Mouse (Mus musculus) kidney, embryonic 14.5 days (tissue): ENCODE data around the gene Lce3b. TPM values are rescaled to one million over a fixed set of nuclear protein-coding genes. Genes with fewer than 3 reads are reported as not detected.

Source experiments
- ATAC-seq: fragments of 200-750 bp; cut with Nextera tagmentation; 2 replicates; pipeline ENCODE4 v1.8.0; 2017; ENCODE audit warnings: moderate number of reproducible peaks, mild to moderate bottlenecking, moderate TSS enrichment, moderate library complexity; ENCODE audit not compliant: low FRiP score, low TSS enrichment
- H3K27ac ChIP-seq: fragments of 300-500 bp; sonication (generic); 2 replicates; pipeline ENCODE4 v1.5.1; 2014; ENCODE audit warnings: low read depth, mild to moderate bottlenecking, low read length, moderate library complexity, mixed read lengths
- H3K27me3 ChIP-seq: fragments of 300-500 bp; sonication (generic); 2 replicates; pipeline ENCODE4 v1.6.1; 2014; ENCODE audit warnings: mild to moderate bottlenecking, low read length; ENCODE audit not compliant: control insufficient read depth, insufficient read depth
- H3K36me3 ChIP-seq: fragments of 300-500 bp; sonication (generic); 2 replicates; pipeline ENCODE4 v1.6.1; 2014; ENCODE audit warnings: low read length, mixed read lengths; ENCODE audit not compliant: control insufficient read depth, insufficient read depth
- H3K4me1 ChIP-seq: fragments of 300-500 bp; sonication (generic); 2 replicates; pipeline ENCODE4 v1.6.1; 2014; ENCODE audit warnings: low read length, mixed read lengths; ENCODE audit not compliant: control insufficient read depth, insufficient read depth
- H3K4me2 ChIP-seq: fragments of 300-500 bp; sonication (generic); replicated peaks from 2 replicates; pipeline ENCODE4 v1.6.1; 2014; ENCODE audit warnings: low read depth, mild to moderate bottlenecking, low read length
- H3K4me3 ChIP-seq: fragments of 300-500 bp; sonication (generic); 2 replicates; pipeline ENCODE4 v1.5.1; 2014; ENCODE audit warnings: mild to moderate bottlenecking, low read length
- H3K9ac ChIP-seq: fragments of 300-500 bp; sonication (generic); 2 replicates; pipeline ENCODE4 v1.6.1; 2014; ENCODE audit warnings: low read depth, mild to moderate bottlenecking, low read length, moderate library complexity
- H3K9me3 ChIP-seq: fragments of 300-500 bp; sonication (generic); 2 replicates; pipeline ENCODE4 v1.6.1; 2016; ENCODE audit warnings: low read length; ENCODE audit not compliant: control insufficient read depth
- WGBS: fragments of 180-500 bp; shearing (Covaris S2); extraction: QIAGEN DNeasy Blood & Tissue Kit; methylation state at CpG from one replicate; pipeline ENCODE4 v1.1.7; 2014; 5-methylcytosine and 5-hydroxymethylcytosine counted together
- polyA plus RNA-seq: library from polyadenylated mRNA; unstranded; fragments of >200 nt; fragmentation: Nextera tagmentation; extraction: Ambion mirVana; gene quantifications from 2 replicates; pipeline ENCODE4 v1.2.1, GENCODE M21; 2014

Lce3b gene
- polyA plus RNA-seq, 1 experiment from 2014 or later: not detected

- Histone ChIP-seq H3K4me3 (no peak within 1 kb of the TSS), H3K27me3 (no peaks in the 10 kb centered on the region), H3K9me3 (no peaks in the 10 kb centered on the region), H3K36me3 (no peaks in the 10 kb centered on the region), H3K4me1 (no peaks in the 10 kb centered on the region), H3K27ac (no peak within 1 kb of the TSS), H3K9ac (no peak within 1 kb of the TSS), H3K4me2 (no peak within 1 kb of the TSS)
- ATAC-seq: no peak
- 77% methylated on average over 1 of the region's 1 CpGs for WGBS
Measured at GRCm38 (mm10) chr3:92944186-92944585, 11.4 kb downstream of the Lce3b start, which contains the start of gene Lce3c. TSS of gene Lce3c (plus strand) at chr3:92944486.

GRCm38 (mm10) chr3:92957090-92957489 is 24.3 kb downstream of the Lce3b start, which contains the start of gene Lce3d:
TSS of gene Lce3d (plus strand) at chr3:92957390.
- Histone ChIP-seq H3K4me3 (no peak within 1 kb of the TSS), H3K9ac (no peak within 1 kb of the TSS), H3K27me3 (no peaks in the 10 kb centered on the region), H3K4me1 (no peaks in the 10 kb centered on the region), H3K4me2 (no peak within 1 kb of the TSS), H3K9me3 (no peaks in the 10 kb centered on the region), H3K36me3 (no peaks in the 10 kb centered on the region), H3K27ac (no peak within 1 kb of the TSS)
- ATAC-seq: no peak
- WGBS: 100% methylated on average over 1 of the region's 1 CpGs

- WGBS: 94% methylated on average over 2 of the region's 2 CpGs
- no peaks in the 10 kb centered on the region for H3K27me3 ChIP-seq
- no peaks in the 10 kb centered on the region for H3K36me3 ChIP-seq
- no peak within 1 kb of the TSS for H3K4me2 ChIP-seq
- no peaks in the 10 kb centered on the region for H3K4me1 ChIP-seq
- no peak within 1 kb of the TSS for H3K4me3 ChIP-seq
- ATAC-seq: no peak
- no peak within 1 kb of the TSS for H3K9ac ChIP-seq
- no peaks in the 10 kb centered on the region for H3K9me3 ChIP-seq
- H3K27ac ChIP-seq: no peak within 1 kb of the TSS
Measured at GRCm38 (mm10) chr3:92966761-92967160, 34.0 kb downstream of the Lce3b start, which contains the start of gene Lce3e. TSS of gene Lce3e (plus strand) at chr3:92967061.

- 78% methylated on average over 2 of the region's 2 CpGs for WGBS
Measured at GRCm38 (mm10) chr3:92978484-92978883, 45.7 kb downstream of the Lce3b start.

More at GRCm38 (mm10) chr3:92978484-92978883, 45.7 kb downstream of the Lce3b start:
- Histone ChIP-seq H3K9ac (no peak overlapping the region), H3K9me3 (no peaks in the 10 kb centered on the region), H3K4me2 (no peak overlapping the region), H3K27ac (no peak overlapping the region), H3K4me1 (no peaks in the 10 kb centered on the region), H3K27me3 (no peaks in the 10 kb centered on the region), H3K36me3 (no peaks in the 10 kb centered on the region), H3K4me3 (no peak overlapping the region)
- no peak for ATAC-seq

Other genes with a start within 250 kb of the Lce3b start
- gene Lce1d, start 245.8 kb upstream of the Lce3b start, polyA plus RNA-seq: not detected in 2 replicates
- gene Lce1e, start 223.9 kb upstream of the Lce3b start, polyA plus RNA-seq: not detected in 2 replicates
- gene Lce1f, start 212.6 kb upstream of the Lce3b start, polyA plus RNA-seq: not detected in 2 replicates
- gene Gm38119, start 193.9 kb upstream of the Lce3b start, polyA plus RNA-seq: not detected in 2 replicates
- gene Lce1g, start 180.6 kb upstream of the Lce3b start, polyA plus RNA-seq: not detected in 2 replicates
- not detected in 2 replicates for gene Lce1h, start 167.9 kb upstream of the Lce3b start, polyA plus RNA-seq
- not detected in 2 replicates for gene Lce1i, start 154.1 kb upstream of the Lce3b start, polyA plus RNA-seq
- gene Lce1j, start 142.5 kb upstream of the Lce3b start, polyA plus RNA-seq: not detected in 2 replicates
- not detected in 2 replicates for gene Lce1k, start 125.1 kb upstream of the Lce3b start, polyA plus RNA-seq
- not detected in 2 replicates for gene Kprp, start 105.7 kb upstream of the Lce3b start, polyA plus RNA-seq
- not detected in 2 replicates for gene Lce1l, start 81.7 kb upstream of the Lce3b start, polyA plus RNA-seq
- not detected in 2 replicates for gene 2310050C09Rik, start 62.8 kb upstream of the Lce3b start, polyA plus RNA-seq
- gene Lce3a, start 6.7 kb upstream of the Lce3b start, polyA plus RNA-seq: not detected in 2 replicates
- not detected in 2 replicates for gene Lce3c, start 11.5 kb downstream of the Lce3b start, polyA plus RNA-seq
- not detected in 2 replicates for gene Lce3d, start 24.4 kb downstream of the Lce3b start, polyA plus RNA-seq
- not detected in 2 replicates for gene Lce3e, start 34.1 kb downstream of the Lce3b start, polyA plus RNA-seq
- gene Lce3f, start 59.2 kb downstream of the Lce3b start, polyA plus RNA-seq: not detected in 2 replicates
- gene Crct1, start 82.7 kb downstream of the Lce3b start, polyA plus RNA-seq: 0.64 and 0.67 TPM in 2 replicates
- gene Lce1m, start 86.1 kb downstream of the Lce3b start, polyA plus RNA-seq: not detected in 2 replicates
- not detected in 2 replicates for gene Gm4858, start 135.8 kb downstream of the Lce3b start, polyA plus RNA-seq
- not detected in 2 replicates for gene Crnn, start 211.8 kb downstream of the Lce3b start, polyA plus RNA-seq